Mouse (Mus musculus) embryo, embryonic 10.5 days (tissue): ENCODE measurements around the gene Adam6b.
A peak's percentile ranks its signal among the peaks of the same experiment; 100 is the strongest.
"Not testable (repeated sequence)": the region's sequence is repeated elsewhere in the genome, so short reads cannot be mapped to it uniquely, and the experiment has no call there.

ENCODE experiments used
- DNase-seq: peaks from one replicate; pipeline ENCODE4 v3.0.0-alpha.2; 2015; ENCODE audit warnings: low spot score

Gene Adam6b

DNA sequence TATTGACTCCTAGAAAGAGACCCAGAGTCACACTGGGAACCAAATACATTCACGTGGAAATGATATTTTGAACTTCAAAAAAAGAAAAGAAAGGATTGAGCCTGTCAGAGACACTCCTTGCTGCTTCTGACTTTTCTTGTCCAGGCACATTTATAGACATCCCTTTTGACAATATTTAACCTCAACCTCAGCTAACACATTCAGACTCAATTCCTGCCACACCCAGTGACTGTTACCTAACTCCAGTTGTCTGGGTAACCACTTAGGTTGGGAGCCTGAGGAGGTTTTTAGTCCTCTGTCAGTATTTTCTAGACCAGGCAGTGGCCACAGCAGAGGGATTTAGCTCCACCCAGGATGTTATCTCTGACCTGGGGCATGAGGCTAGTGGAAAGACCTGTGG lies at the start of gene Adam6b:
TSS of gene Adam6b (plus strand) at position 301 of the 400 bp plus-strand sequence.
- not testable (repeated sequence) for DNase-seq

DNA sequence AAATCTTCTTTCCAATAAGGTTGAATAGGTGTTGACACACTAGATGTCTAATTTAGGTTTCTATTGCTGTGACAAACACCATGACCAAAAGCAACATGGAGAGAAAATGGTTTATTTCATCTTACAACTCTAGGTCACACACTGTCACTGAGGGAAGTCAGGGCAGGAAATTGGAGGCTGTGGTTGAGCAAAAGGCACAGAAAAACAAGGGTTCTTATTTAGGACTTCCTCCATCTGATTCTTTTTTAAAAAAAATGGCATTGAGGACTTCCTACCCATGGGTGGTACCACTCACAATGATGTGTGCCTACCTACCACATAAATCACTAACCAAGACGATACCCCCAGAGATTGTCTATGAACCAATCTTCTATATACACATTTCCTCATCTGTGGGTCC lies 43.2 kb upstream of the Adam6b start:
- DNase-seq: no peak

DNA sequence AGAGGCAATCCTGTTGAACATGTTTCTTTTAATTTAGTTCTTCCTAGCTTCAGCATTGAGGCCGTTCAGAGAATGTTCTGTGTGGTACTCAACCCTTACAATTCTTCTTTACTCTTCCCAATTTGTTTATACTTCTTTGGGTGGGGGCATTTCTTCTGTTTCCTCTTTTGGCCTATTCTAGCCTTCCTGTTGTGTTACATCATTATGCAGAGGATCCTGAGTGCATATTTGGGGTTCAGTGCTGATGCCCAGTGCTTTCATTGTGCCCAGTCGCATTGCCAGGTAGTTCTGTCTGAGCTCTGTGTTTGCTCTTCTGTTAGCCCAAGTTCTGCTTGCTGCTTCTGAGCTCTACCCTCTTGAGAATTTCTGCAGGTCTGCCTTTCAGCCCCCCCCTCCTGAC lies 13.1 kb upstream of the Adam6b start:
- no peak for DNase-seq

DNA sequence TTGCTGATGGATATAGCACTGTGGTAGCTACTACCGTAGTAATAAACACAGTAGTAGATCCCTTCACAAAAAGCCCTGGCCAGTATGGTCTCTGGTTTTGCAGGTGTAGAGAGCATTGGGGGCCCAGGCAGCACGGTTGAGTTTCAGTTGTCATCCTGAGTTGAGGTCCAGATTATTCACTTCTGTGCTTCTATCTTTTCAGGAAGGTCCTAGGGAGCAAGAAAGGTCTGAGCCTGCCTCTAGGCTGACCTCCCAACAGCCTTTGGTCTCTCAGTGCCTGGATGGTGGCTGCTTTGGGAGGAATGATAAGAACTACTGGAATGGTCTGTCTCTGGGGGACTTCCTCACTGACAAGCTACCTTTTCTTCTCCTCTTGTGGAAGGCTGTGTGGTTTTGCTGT lies 7.2 kb upstream of the Adam6b start:
- no peak for DNase-seq

DNA sequence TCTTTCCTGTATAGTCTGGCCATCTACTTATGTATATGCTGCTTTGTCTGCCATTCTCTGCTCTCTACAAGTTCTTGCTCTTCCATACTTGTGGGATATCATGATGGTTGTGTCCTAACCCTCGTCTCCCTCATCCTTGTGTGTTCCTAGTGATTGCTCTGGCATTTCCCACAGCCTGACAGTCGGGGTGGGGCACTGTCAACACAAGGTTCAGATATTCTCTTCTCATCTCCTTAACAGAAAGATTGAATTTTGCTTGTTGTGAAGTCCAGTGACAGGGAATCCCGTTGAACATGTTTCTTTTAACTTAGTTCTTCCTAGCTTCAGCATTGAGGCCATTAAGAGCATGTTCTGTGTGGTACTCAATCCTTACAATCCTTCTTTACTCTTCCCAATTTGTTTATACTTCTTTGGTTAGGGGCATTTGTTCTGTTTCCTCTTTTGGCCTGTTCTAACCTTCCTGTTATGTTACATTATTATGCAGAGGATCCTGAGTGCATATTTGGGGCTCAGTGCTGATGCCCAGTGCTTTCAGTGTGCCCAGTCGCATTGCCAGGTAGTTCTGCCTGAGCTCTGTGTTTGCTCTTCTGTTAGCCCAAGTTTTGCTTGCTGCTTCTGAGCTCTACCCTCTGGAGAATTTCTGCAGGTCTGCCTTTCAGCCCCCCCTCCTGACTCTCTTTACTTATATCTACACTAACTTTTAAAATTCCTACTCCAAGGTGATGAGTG lies 6.5 kb upstream of the Adam6b start:
- no peak for DNase-seq

DNA sequence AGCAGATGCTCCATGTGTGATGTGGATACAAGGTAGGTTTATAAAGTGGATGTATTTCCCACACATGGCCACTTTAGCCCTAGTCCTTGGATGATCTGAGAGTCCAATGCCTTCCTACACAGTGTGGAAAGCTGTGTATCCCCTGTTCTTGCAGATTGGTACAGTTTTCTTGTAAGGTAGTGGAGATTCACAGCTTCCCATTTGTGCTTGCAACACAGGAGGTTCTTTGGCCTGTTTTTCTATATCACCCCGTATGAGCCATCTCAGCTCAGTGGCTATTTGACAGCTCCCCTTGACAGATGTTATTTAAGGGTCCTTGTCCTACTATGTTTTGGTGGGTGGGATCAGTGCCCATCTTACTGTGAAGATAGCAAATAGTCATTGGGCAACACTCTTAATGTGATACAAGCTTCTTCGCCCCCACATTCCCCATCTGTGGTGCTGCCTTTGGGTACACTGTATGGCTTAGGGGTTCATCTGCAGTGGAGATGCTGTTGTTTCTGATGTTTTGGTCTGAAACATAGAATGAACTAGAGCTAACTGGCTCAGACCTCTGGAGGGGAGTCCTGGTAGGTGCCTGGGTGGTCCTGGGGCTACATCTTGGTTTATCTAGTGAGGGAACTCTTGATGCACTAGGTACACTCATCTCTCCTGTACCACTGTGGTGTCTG lies 5.7 kb upstream of the Adam6b start:
- no peak for DNase-seq

DNA sequence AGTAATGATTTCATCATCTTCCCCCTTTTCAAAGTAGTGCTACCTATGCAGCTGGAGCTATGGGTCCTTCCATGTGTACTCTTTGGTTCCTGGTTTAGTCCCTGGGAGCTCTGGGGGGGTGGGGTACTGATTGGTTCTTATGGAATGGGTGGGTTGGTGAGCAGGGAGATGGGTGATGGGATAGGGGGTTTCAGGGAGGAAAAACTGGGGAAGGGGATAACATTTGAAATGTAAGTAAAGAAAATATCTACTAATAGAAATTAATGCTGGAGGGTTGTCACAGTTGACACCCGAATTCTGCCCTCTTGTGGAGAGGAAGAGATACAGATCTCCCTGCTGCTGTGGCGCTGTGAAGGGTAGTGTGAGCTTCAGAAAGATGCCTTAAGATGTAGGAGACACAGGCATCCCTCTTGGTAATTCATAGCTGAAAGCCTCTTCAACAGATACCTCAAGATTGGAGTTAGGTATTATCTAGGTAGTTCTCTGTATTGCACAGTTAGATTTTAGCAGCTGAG lies 4.3 kb upstream of the Adam6b start:
- no peak for DNase-seq

DNA sequence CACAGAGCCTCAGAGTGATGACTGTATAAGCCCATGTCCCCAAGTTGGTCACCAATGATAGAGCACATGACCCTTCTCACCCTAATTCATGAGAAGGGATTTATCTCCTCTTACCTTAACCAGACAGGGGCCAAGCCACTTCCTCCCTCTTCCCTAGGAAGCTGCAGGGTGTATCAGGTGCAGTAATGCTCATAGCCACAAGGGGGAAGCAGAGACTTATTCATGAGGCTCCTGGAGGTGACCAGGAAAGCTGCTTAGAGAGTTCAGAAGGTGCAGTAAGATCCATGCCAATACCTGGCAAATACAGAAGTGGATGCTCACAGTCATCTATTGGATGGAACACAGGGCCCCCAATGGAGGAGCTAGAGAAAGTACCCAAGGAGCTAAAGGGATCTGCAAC lies 1.6 kb upstream of the Adam6b start:
- peak; percentile 49 for DNase-seq

DNA sequence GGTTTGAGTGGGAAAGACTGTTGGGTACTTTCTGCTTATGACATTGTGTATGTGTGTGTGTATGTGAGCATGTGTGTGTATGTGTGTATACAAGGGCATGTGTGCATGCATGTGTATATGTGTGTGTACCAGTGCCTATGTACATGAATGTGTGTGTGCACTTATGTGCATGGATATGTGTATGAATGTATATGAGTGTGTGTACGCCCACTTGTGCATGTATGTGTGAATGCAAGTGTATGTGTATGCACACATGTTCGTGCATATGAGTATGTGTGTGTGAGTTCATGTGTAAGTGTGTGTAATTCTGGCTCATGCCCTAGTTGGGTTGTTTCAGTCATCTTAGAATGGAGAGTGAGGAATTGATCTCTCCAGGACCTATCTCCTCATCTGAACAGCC lies 36.6 kb downstream of the Adam6b start:
- no peak for DNase-seq
